Mouse (Mus musculus): ENCODE measurements around the gene Atg14. TPM values are rescaled to one million over a fixed set of nuclear protein-coding genes. Genes with fewer than 3 reads are reported as not detected.

The Atg14 gene
- polyA plus RNA-seq, 1 experiment from 2014 or later, result 13.4 TPM

DNA sequence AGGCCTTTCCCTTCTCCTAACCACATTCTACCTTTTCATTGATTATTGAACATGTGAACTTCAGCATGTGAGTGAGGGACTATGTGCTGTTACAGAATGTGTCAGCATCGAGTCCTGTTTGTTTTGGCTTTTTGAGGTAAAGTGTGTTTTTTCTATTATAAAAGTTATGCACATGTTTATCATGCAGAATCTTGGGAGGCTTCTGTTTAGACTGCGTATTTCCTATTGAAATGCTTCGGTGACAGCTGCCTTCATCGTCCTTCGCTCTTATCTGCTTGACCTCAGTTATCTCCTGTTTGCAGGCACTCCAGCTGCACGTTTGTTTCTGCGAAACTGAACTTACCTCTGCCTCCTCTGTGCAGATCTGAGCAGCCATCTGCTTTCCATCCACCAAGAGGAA is 48.1 kb downstream of the Atg14 start:
- no peak overlapping the region for H3K9ac ChIP-seq
- ATAC-seq (ENCODE audit: borderline replicate concordance, extremely low read depth, low FRiP score, low TSS enrichment), result no peak
- H3K27me3 ChIP-seq, result no peaks in the 10 kb centered on the region
- no peak overlapping the region for H3K4me2 ChIP-seq
- no peak overlapping the region for H3K27ac ChIP-seq
- H3K9me3 ChIP-seq, result no peaks in the 10 kb centered on the region
- 21% methylated on average over 7 of the region's 7 CpGs for WGBS
- H3K36me3 ChIP-seq, result no peaks in the 10 kb centered on the region
- H3K4me1 ChIP-seq, result peaks cover 3% of the 10 kb centered on the region; the same call in 1 of the 2 replicates
- H3K4me3 ChIP-seq, result no peak overlapping the region

- no peaks in the 10 kb centered on the region for H3K9me3 ChIP-seq
- H3K4me3 ChIP-seq, result no peak overlapping the region
- no peak overlapping the region for H3K27ac ChIP-seq
- no peaks in the 10 kb centered on the region for H3K36me3 ChIP-seq
- no peak overlapping the region for H3K4me2 ChIP-seq
- WGBS, result 82% methylated on average over 1 of the region's 1 CpGs
- no peak for ATAC-seq (ENCODE audit: borderline replicate concordance, extremely low read depth, low FRiP score, low TSS enrichment)
- no peaks in the 10 kb centered on the region for H3K27me3 ChIP-seq
- no peak overlapping the region for H3K9ac ChIP-seq
- H3K4me1 ChIP-seq, result peaks cover 3% of the 10 kb centered on the region; the same call in 1 of the 2 replicates
These were observed 48.8 kb downstream of the Atg14 start for GRCm38 (mm10) chr14:47521609-47522008.

DNA sequence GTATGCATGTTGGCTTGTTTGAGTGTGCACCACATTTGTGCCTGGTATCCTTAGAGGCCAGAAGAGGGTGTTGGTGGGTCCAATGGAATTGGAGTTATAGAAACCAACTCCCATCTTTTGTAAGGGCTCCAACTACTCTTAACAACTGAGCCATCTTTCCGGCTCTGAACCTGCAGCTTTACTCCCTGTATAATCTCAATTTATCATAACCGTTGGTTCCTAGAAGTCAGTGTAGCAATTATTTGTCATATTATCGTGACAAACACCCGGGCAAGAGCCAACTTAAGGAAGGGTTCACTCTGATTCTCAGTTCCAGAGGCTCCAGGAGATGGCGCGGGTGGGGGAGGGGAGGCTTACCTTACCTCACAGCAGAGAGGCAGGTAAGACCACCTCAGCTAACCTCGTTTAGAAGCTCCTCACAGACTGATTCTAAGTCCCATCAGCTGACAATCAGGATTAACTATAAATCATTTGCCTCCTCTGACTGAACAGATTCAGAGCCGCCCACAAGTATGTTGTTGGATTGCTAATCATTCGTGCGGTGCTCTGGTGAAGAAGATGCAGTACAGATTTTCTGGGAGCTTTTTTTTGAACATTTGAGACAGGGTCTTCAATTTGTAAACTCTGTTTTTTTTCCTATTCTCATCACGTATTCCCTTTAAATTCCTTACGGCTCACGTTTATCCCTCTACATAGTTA is 49.5 kb downstream of the Atg14 start:
- H3K27me3 ChIP-seq, result no peaks in the 10 kb centered on the region
- H3K9ac ChIP-seq, result no peak overlapping the region
- H3K9me3 ChIP-seq, result no peaks in the 10 kb centered on the region
- H3K36me3 ChIP-seq, result no peaks in the 10 kb centered on the region
- no peak for ATAC-seq (ENCODE audit: borderline replicate concordance, extremely low read depth, low FRiP score, low TSS enrichment)
- H3K27ac ChIP-seq, result no peak overlapping the region
- H3K4me3 ChIP-seq, result no peak overlapping the region
- no peak overlapping the region for H3K4me2 ChIP-seq
- peaks cover 3% of the 10 kb centered on the region; the same call in 1 of the 2 replicates for H3K4me1 ChIP-seq
- WGBS, result 80% methylated on average over 13 of the region's 13 CpGs

DNA sequence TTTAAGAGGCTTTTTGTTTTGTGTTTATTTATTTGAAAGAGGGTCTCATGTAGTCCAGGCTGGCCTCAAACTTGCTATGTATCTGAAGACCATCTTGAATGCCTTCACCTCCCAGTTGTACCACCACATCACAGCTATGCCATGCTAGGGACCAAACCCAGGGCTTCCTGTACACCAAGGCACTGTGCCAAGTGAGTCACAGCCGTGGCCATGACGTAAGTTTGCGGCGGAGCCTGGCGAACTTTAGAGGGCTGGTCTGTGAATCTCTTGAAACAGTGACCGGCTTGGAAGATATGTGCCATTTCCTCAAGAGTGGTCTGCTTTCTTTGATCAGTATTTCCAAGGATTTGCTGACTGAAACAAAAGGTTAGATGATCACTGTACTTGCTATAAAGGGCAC is 51.8 kb downstream of the Atg14 start:
- no peaks in the 10 kb centered on the region for H3K27me3 ChIP-seq
- WGBS, result 76% methylated on average over 6 of the region's 6 CpGs
- H3K36me3 ChIP-seq, result no peaks in the 10 kb centered on the region
- no peak overlapping the region for H3K4me3 ChIP-seq
- no peak overlapping the region for H3K9ac ChIP-seq
- H3K9me3 ChIP-seq, result no peaks in the 10 kb centered on the region
- H3K27ac ChIP-seq, result no peak overlapping the region
- peaks cover 12% of the 10 kb centered on the region for H3K4me1 ChIP-seq
- ATAC-seq (ENCODE audit: borderline replicate concordance, extremely low read depth, low FRiP score, low TSS enrichment), result no peak
- H3K4me2 ChIP-seq, result no peak overlapping the region

DNA sequence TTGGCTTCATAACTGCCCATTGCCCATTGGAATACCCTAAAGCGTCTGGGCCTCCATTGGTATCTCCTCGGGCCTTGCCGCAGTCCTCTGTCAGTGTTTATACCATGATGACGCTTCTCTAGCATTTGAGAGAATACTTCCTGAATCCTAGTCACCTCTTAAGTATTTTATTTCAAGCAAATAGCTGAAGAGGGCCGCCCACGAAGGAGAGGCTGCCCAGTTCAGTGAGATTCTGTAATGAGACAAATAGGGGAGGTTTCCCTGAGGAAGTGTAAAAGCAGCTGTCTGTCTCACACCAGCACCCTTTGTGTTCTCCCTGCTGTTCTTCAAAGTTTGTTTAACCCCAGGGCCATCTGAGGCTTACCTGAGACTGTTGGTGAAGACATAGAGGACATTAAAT is 53.7 kb downstream of the Atg14 start:
- WGBS, result 64% methylated on average over 6 of the region's 6 CpGs

DNA sequence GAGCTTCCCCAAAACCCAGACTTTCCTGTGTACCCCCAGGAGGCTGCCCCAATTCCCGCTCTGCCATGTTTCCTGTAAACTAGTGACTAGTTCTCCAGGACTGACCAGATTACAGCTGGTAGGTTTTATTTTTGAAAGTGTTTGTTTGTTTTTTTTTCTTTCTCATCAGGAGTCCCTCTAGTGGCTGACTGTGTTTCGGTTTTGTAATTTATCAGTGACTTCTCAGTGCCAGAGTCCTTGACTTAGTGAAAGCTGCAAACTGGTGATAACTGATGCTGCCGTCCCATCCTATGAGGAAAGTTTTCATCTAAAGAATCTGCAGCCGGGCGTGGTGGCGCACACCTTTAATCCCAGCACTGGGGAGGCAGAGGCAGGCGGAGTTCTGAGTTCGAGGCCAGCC is 54.8 kb downstream of the Atg14 start:
- H3K36me3 ChIP-seq, result no peaks in the 10 kb centered on the region
- no peak overlapping the region for H3K4me2 ChIP-seq
- no peak overlapping the region for H3K9ac ChIP-seq
- H3K27me3 ChIP-seq, result no peaks in the 10 kb centered on the region
- 82% methylated on average over 8 of the region's 8 CpGs for WGBS
- H3K4me1 ChIP-seq, result peaks cover 12% of the 10 kb centered on the region
- H3K9me3 ChIP-seq, result no peaks in the 10 kb centered on the region
- ATAC-seq (ENCODE audit: borderline replicate concordance, extremely low read depth, low FRiP score, low TSS enrichment), result no peak
- H3K27ac ChIP-seq, result peak overlapping the region; percentile 59; the same call in 1 of the 2 replicates
- no peak overlapping the region for H3K4me3 ChIP-seq

More for the DNA sequence above, 53.7 kb downstream of the Atg14 start:
- Histone ChIP-seq H3K27ac (no peak overlapping the region), H3K27me3 (no peaks in the 10 kb centered on the region), H3K36me3 (no peaks in the 10 kb centered on the region), H3K4me2 (no peak overlapping the region), H3K9ac (no peak overlapping the region), H3K9me3 (no peaks in the 10 kb centered on the region), H3K4me1 (peaks cover 12% of the 10 kb centered on the region), H3K4me3 (no peak overlapping the region)
- no peak for ATAC-seq (ENCODE audit: borderline replicate concordance, extremely low read depth, low FRiP score, low TSS enrichment)

- H3K9me3 ChIP-seq, result no peaks in the 10 kb centered on the region
- no peaks in the 10 kb centered on the region for H3K36me3 ChIP-seq
- H3K27ac ChIP-seq, result peak overlapping the region; percentile 59
- H3K27me3 ChIP-seq, result no peaks in the 10 kb centered on the region
- WGBS, result 31% methylated on average over 7 of the region's 7 CpGs
- H3K4me3 ChIP-seq, result no peak overlapping the region
- no peak overlapping the region for H3K4me2 ChIP-seq
- H3K9ac ChIP-seq, result no peak overlapping the region
- H3K4me1 ChIP-seq, result peaks cover 12% of the 10 kb centered on the region
- peak; percentile 70; the same call in 1 of the 2 replicates for ATAC-seq (ENCODE audit: borderline replicate concordance, extremely low read depth, low FRiP score, low TSS enrichment)
These were observed 55.5 kb downstream of the Atg14 start for GRCm38 (mm10) chr14:47514816-47515453.

- Histone ChIP-seq H3K36me3 (no peaks in the 10 kb centered on the region), H3K4me1 (peaks cover 11% of the 10 kb centered on the region), H3K9ac (no peak overlapping the region), H3K27ac (no peak overlapping the region), H3K27me3 (no peaks in the 10 kb centered on the region), H3K4me2 (no peak overlapping the region), H3K9me3 (no peaks in the 10 kb centered on the region), H3K4me3 (no peak overlapping the region)
- 93% methylated on average over 3 of the region's 3 CpGs for WGBS
- no peak for ATAC-seq (ENCODE audit: borderline replicate concordance, extremely low read depth, low FRiP score, low TSS enrichment)
These were observed 56.8 kb downstream of the Atg14 start for GRCm38 (mm10) chr14:47513606-47514005.

GRCm38 (mm10) chr14:47510244-47510643 is 60.2 kb downstream of the Atg14 start:
- Histone ChIP-seq H3K9ac (no peak overlapping the region), H3K9me3 (no peaks in the 10 kb centered on the region), H3K27ac (no peak overlapping the region), H3K4me2 (no peak overlapping the region), H3K36me3 (no peaks in the 10 kb centered on the region), H3K27me3 (no peaks in the 10 kb centered on the region), H3K4me1 (peaks cover 6% of the 10 kb centered on the region), H3K4me3 (no peak overlapping the region)
- no peak for ATAC-seq (ENCODE audit: borderline replicate concordance, extremely low read depth, low FRiP score, low TSS enrichment)
- WGBS, result 83% methylated on average over 4 of the region's 4 CpGs

GRCm38 (mm10) chr14:47508035-47508434 is 62.4 kb downstream of the Atg14 start:
- Histone ChIP-seq H3K4me3 (no peak overlapping the region), H3K4me2 (no peak overlapping the region)

GRCm38 (mm10) chr14:47506676-47507075 is 63.8 kb downstream of the Atg14 start:
- Histone ChIP-seq H3K9ac (no peak overlapping the region), H3K4me1 (no peaks in the 10 kb centered on the region), H3K36me3 (no peaks in the 10 kb centered on the region), H3K27ac (no peak overlapping the region), H3K27me3 (no peaks in the 10 kb centered on the region), H3K9me3 (no peaks in the 10 kb centered on the region), H3K4me3 (no peak overlapping the region), H3K4me2 (no peak overlapping the region)
- no peak for ATAC-seq (ENCODE audit: borderline replicate concordance, extremely low read depth, low FRiP score, low TSS enrichment)
- WGBS, result 92% methylated on average over 5 of the region's 5 CpGs

More at GRCm38 (mm10) chr14:47508035-47508434, 62.4 kb downstream of the Atg14 start:
- ATAC-seq (ENCODE audit: borderline replicate concordance, extremely low read depth, low FRiP score, low TSS enrichment), result no peak
- Histone ChIP-seq H3K36me3 (no peaks in the 10 kb centered on the region), H3K27me3 (no peaks in the 10 kb centered on the region), H3K9ac (no peak overlapping the region), H3K27ac (no peak overlapping the region), H3K4me1 (no peaks in the 10 kb centered on the region), H3K9me3 (no peaks in the 10 kb centered on the region)

GRCm38 (mm10) chr14:47504036-47504435 is 66.4 kb downstream of the Atg14 start:
- H3K36me3 ChIP-seq, result no peaks in the 10 kb centered on the region
- H3K4me2 ChIP-seq, result no peak overlapping the region
- H3K27me3 ChIP-seq, result no peaks in the 10 kb centered on the region
- H3K4me3 ChIP-seq, result no peak overlapping the region
- H3K9ac ChIP-seq, result no peak overlapping the region
- ATAC-seq (ENCODE audit: borderline replicate concordance, extremely low read depth, low FRiP score, low TSS enrichment), result no peak
- 63% methylated on average over 3 of the region's 3 CpGs for WGBS
- no peak overlapping the region for H3K27ac ChIP-seq
- H3K4me1 ChIP-seq, result no peaks in the 10 kb centered on the region
- H3K9me3 ChIP-seq, result no peaks in the 10 kb centered on the region

Data from lung, embryonic 15.5 days (tissue).